Mouse (Mus musculus) retina, postnatal 1 day (tissue): ENCODE measurements around the gene Rgs12.

Experiments used
- DNase-seq: peaks from one replicate; pipeline ENCODE4 v3.0.0-alpha.2; 2012

Rgs12 gene

GRCm38 (mm10) chr5:34931516-34932457 lies 17.5 kb upstream of the Rgs12 start:
- DNase-seq: peak; percentile 23

GRCm38 (mm10) chr5:34932458-34932806 lies 16.8 kb upstream of the Rgs12 start:
- no peak for DNase-seq

- peak; percentile 40 for DNase-seq
Measured at GRCm38 (mm10) chr5:34933461-34933860, 15.8 kb upstream of the Rgs12 start.

DNA sequence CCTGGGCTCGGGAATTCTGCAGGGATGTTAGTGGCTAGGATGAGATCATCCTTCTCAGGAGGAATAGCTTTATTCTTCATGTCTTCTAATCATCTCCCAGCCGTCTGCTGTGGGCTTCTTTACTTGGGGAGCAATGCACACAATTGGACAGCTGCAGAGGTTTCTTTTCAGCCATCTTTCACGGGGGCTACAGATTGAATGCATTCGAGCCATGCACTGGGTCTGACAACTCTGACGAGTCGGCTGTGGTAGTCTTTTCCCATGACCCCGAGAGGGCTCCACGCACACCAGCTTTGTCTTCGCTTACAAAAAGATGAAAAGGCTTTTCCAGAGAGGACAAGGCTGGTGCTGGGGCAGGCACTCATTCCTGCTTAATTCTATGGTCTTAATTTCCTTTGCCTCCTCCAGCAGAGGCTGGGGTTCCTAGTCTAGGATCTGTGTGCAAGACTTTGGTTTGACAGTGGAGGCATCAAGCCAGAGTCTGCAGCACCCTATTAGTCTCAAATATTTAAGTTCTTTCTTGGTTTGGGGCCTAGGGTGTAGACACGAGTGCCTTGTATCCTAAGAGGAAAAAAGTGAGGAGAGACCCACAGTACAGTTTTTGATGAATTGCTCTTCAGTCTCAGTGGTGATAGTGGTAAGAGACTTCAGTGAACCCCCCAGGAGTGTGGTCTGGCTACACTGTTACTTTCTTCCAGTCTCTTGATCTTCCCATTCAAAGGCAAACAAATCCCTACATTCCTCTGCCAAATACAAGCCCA lies 7.4 kb upstream of the Rgs12 start:
- DNase-seq: no peak

GRCm38 (mm10) chr5:34943428-34943827 lies 5.8 kb upstream of the Rgs12 start:
- no peak for DNase-seq

- DNase-seq: no peak
Measured at GRCm38 (mm10) chr5:34949769-34950211, 545 bp downstream of the Rgs12 start.

- no peak for DNase-seq
Measured at GRCm38 (mm10) chr5:34950486-34951160, 1.4 kb downstream of the Rgs12 start.

DNA sequence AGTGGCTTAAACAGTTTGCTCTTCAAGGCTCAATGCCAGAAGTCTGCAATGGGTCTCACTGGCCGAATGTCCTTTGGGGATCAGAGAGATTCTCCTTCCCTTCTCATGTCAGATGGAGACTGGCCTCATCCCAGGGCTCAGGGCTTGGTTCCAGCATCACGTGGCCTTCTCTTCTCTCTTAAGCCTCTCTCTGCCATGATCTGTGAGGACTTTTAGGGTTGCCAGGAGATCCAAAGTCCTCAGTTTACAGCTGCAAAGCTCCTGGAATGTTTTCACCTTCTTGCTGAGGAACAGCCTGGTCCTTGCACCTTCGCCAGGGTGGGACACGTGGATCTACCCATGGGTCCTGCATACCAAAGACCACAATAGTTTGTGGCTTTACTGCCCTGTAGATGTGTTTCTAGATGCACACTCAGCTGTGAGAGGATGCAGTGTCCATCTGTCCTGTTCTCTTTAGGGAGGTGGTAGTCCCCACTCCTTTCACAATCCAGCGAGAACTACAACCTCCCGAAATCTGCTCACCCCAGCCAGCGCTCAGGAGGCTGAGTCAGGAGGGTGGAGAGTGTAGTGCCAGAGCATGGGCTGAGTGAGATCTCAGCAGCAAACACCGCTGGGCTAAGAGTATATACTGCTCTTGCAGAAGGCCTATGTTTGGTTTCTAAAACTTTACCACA lies 2.1 kb downstream of the Rgs12 start:
- DNase-seq: no peak

GRCm38 (mm10) chr5:34954508-34954907 lies 5.3 kb downstream of the Rgs12 start:
- peak; percentile 65 for DNase-seq

DNA sequence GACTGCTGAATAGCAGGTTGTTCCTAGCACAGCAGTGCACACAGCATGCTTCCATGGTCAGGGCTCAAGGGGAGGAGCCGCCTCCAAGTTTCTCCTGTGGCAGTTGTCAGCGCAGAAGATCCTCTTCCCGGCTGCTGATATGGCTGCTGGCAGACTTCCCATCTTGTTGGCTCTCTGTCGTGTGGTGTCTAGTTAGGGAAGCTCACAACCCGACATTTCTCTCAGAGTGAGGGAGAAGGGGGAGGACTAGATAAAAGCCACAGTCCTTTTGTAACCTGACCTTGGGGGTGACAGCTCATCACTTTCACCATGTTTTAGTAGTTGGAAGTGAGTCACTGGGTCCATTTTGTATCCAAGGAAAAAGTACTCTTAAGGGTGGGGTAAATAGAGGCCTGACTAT lies 6.4 kb downstream of the Rgs12 start:
- no peak for DNase-seq

DNA sequence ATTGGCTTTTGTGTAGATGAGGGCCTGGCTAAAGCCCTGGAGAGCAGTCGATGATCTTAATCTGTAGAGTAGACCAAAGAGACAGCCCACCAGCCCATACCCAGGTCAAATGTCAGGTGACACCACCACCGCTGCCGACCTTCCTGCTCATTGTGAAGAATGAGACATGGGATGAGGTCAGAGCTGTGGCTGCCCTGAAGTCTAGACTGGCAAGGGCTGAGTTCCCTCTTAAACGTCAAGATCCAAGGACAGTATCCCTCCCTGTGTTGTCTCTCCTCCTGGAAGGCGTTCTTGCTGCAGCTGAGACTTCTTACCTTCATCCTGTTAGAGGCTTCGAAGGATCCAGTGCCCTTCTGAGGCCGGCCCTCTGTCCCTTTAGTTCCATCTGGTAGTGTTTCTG lies 6.9 kb downstream of the Rgs12 start:
- DNase-seq: no peak

DNA sequence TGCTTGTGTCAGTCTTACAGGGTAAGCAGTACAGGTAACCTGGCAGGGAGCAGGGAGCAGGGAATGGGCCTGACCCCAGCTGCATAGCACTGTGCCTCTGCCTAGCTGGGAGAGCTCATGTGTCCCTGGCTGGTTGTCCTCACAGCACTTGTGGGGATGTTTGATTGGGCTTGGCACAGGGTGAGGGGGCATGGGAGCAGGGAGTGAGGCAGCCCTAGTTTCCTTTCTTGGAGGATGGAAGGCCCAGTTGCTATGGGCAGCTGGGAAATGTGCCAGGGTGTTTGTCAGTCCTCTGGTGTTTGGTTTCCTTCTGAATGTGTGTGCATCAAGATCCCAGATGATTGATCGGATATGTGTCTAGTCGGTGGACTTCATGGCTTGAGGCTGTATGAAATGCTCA lies 7.8 kb downstream of the Rgs12 start:
- DNase-seq: no peak

- DNase-seq: no peak
Measured at GRCm38 (mm10) chr5:34960021-34960420, 10.8 kb downstream of the Rgs12 start.

GRCm38 (mm10) chr5:34965531-34965930 lies 16.3 kb downstream of the Rgs12 start:
- no peak for DNase-seq

DNA sequence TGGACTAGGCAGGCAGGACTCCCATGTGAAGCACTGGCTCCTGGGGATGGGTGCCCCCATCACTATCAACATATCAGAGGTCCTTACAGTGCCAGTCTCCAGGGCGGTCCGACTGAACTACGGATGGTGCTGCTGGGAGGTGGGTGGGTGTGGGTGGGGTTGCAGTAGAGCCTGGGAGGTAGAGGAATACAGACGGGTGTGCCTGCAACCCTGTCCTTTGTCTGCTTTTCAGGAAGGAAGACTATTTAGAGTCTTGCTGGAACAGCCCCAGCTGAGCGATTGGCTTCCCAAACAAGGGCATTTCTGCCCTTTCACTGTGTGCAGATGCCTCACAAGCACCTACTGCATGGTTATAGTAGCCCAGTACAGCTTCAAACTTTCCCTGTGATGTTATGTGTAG lies 19.1 kb downstream of the Rgs12 start:
- no peak for DNase-seq

DNA sequence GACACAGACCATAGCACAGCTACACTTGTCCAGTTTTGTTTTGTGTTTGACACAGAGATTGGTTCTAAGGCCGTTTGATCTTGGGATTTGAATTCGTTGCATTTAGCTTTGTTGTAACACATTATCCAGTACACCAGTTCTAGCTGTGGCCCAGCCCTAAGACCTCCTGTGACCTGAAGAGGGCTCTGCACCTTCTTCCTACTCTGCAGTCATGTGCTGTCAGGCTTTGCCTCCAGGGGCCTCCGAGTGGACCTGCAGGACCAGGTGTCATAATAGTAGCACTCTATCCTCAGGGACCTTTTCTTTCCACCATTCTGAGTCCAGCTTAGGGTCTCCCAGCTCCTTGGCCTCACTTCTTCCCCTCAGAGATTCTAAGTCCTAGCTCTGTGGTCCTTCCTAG lies 23.2 kb downstream of the Rgs12 start:
- DNase-seq: no peak

DNA sequence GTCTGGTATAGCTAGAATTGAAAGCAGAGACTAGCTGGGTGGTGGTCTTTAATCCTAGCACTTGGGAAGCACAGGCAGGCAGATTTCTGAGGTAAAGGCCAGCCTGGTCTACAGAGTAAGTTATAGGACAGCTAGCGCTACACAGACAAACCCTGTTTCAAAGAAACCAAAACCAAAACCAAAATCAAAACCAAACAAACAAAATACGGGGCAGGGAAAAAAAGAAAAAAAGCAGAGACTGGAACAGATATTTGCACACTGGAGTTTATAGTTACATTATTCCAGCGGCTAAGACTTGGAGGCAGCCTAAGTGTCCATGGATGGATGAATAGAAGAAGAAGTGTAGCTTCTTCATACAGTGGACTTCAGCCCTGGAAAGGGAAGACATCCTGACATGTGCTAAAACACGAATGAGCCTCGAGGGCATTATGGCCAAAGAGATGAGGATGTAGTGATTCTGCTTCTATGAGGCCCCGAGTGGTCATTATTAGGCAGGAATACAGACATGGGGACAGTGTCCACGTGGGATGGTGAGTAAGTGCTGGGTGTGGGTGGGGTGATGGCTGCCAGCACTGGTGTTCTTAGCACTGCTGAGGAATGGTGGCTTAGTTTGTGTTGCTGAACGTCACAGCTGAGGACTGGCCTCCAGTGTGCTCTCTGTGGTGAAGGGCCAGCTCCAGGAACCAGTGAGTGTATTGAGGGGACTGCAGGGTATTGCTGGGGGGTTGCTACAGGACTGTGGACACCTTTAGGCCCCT lies 24.5 kb downstream of the Rgs12 start:
- DNase-seq: no peak

DNA sequence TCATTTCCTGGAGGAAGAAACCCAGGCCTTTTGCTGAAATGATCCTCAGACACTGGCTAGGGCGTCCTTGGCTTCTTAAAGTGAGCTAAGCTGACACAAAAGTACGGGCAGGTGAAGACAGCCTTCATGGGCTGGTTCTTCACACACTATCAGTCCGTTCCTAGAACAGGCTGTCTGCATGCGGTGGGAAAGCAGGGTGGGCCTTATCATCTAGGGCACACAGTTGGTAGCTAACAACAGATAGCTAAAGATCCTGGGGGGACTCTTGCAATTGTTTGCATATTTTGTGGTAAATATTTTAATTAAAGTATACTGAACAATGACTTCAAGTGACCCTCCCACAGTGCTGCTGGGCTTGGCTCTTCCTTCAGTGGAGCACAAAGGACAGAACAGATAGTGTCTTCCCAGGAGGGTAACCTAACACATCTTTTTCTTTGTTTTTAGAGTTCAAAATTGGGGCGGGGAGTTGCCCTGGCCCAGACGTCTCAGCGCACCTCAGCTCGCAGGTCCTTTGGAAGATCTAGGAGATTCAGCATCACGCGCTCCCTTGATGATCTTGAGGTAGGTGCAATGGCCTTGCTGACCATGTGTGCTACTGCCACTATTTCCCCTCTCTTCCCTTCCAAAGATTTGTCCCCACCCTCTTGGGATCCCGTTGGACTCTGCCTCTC lies 25.7 kb downstream of the Rgs12 start:
- DNase-seq: no peak

GRCm38 (mm10) chr5:34976540-34977292 lies 27.5 kb downstream of the Rgs12 start:
- DNase-seq: no peak

GRCm38 (mm10) chr5:34980099-34980498 lies 30.9 kb downstream of the Rgs12 start:
- no peak for DNase-seq

GRCm38 (mm10) chr5:34981734-34982133 lies 32.5 kb downstream of the Rgs12 start:
- peak; percentile 15 for DNase-seq
